Mouse (Mus musculus) thymus, postnatal 25 days (tissue): Measurements from ENCODE around the gene Ces1b.

Source experiments
- DNase-seq: peaks from one replicate; pipeline ENCODE4 v3.0.0; 2022

Gene Ces1b

GRCm38 (mm10) chr8:93079887-93080286 is at the start of gene Ces1b:
Gene Ces1b (minus strand): TSS chr8:93080017.
- DNase-seq, result no peak

GRCm38 (mm10) chr8:93126476-93126875 is 46.7 kb upstream of the Ces1b start:
- DNase-seq, result no peak

GRCm38 (mm10) chr8:93122005-93122404 is 42.2 kb upstream of the Ces1b start:
- no peak for DNase-seq

- no peak for DNase-seq
Observed at GRCm38 (mm10) chr8:93095376-93095775, 15.6 kb upstream of the Ces1b start.

GRCm38 (mm10) chr8:93091324-93091723 is 11.5 kb upstream of the Ces1b start:
- no peak for DNase-seq

GRCm38 (mm10) chr8:93088686-93089122 is 8.9 kb upstream of the Ces1b start:
- no peak for DNase-seq

- no peak for DNase-seq
Observed at GRCm38 (mm10) chr8:93088193-93088592, 8.4 kb upstream of the Ces1b start.

GRCm38 (mm10) chr8:93075251-93075650 is 4.6 kb downstream of the Ces1b start:
- no peak for DNase-seq

- DNase-seq, result no peak
Observed at GRCm38 (mm10) chr8:93063416-93064117, 16.2 kb downstream of the Ces1b start.

- no peak for DNase-seq
Observed at GRCm38 (mm10) chr8:93059185-93059584, 20.6 kb downstream of the Ces1b start.

- no peak for DNase-seq
Observed at GRCm38 (mm10) chr8:93055238-93055637, 24.6 kb downstream of the Ces1b start.

GRCm38 (mm10) chr8:93048510-93049416 is 31.1 kb downstream of the Ces1b start:
- DNase-seq, result no peak

GRCm38 (mm10) chr8:93048092-93048491 is 31.7 kb downstream of the Ces1b start, which contains the start of gene Ces1a:
Gene Ces1a (minus strand): TSS chr8:93048192.
- DNase-seq, result no peak

GRCm38 (mm10) chr8:93043083-93043482 is 36.7 kb downstream of the Ces1b start:
- DNase-seq, result no peak

- no peak for DNase-seq
Observed at GRCm38 (mm10) chr8:93040776-93041567, 38.8 kb downstream of the Ces1b start.

- no peak for DNase-seq
Observed at GRCm38 (mm10) chr8:93040256-93040655, 39.6 kb downstream of the Ces1b start.

GRCm38 (mm10) chr8:93038831-93039230 is 41.0 kb downstream of the Ces1b start:
- no peak for DNase-seq

GRCm38 (mm10) chr8:93030664-93031063 is 49.2 kb downstream of the Ces1b start:
- DNase-seq, result no peak

- no peak for DNase-seq
Observed at GRCm38 (mm10) chr8:93021738-93022137, 58.1 kb downstream of the Ces1b start.

GRCm38 (mm10) chr8:93014300-93014699 is 65.5 kb downstream of the Ces1b start:
- DNase-seq, result no peak

GRCm38 (mm10) chr8:93012226-93012625 is 67.6 kb downstream of the Ces1b start:
- no peak for DNase-seq

- DNase-seq, result peak; percentile 61
Observed at GRCm38 (mm10) chr8:93011439-93011838, 68.4 kb downstream of the Ces1b start.

GRCm38 (mm10) chr8:93010286-93010685 is 69.5 kb downstream of the Ces1b start:
- DNase-seq, result peak; percentile 3
